Mouse (Mus musculus) CH12F3 (cell line): Measurements from ENCODE around the gene Zfp629.

Experiments used
- in situ Hi-C: fragments of 300-500 bp; cut with MboI; formaldehyde crosslinking; loops from 2 replicates; pipeline ENCODE4 v1.14.3; 2020; ENCODE audit warnings: low sequenced_read_pairs

The Zfp629 gene

DNA sequence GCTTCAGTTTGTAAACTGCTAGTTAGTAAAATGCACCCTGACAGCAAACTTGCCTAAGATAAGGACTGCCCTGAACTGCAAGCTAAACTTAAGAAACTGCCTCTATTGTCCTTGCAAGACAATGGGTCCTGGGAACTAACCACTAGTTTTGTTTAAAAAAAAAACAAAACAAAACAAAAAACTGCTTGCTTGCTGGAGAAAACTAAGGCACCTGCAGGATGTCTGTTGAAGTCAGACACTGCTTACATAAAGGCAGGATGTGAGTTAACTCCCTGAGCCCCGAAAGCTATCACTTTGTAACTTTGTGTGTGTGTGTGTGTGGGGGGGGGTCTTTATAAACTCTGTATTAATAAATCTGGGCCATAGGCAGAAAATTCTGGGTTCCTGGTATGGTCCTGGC is 1.3 kb upstream of the Zfp629 start:
- in situ Hi-C loops = no loop called here

DNA sequence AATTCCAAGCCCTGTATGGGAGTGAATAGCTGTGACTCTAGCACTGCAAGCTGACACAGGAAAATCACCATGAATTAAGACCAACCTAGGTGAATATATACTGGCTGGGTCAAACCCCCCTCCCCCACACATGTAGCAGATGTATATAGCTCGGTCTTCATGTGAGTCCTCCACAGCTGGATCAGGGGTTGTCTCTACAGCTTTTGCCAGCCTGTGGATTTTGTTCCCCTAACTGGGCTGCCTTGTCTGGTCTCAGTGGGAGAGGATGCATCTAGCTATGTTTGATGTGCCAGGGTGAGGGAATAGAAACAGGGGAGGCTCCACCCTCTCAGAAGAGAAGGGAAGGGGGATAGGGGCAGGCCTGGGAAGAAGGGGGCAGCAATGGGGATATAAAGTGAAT is 739 bp upstream of the Zfp629 start:
- in situ Hi-C loops = no loop called here

GRCm38 (mm10) chr7:127614511-127614890 is 1.1 kb downstream of the Zfp629 start:
- in situ Hi-C loops = no loop called here

DNA sequence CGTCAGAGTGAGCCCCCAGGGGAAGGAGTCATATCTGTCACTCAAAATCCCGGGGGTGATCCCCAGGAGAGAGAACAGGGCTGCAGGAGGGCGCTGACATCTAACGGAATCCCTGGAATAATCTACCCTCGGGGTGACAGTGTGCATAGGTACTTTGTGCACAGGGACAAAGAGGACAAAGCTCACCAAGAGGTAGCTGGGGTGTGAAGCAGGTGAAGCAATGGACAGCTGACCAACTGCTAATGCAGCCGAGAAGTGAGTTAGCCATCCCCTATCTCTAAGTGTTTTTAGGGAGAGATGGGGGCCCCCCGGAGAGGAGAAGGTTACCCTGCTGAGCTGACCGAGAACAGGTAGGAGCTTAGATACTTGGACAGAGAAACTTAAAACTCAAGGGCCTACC is 1.5 kb downstream of the Zfp629 start:
- in situ Hi-C loops = no loop called here

DNA sequence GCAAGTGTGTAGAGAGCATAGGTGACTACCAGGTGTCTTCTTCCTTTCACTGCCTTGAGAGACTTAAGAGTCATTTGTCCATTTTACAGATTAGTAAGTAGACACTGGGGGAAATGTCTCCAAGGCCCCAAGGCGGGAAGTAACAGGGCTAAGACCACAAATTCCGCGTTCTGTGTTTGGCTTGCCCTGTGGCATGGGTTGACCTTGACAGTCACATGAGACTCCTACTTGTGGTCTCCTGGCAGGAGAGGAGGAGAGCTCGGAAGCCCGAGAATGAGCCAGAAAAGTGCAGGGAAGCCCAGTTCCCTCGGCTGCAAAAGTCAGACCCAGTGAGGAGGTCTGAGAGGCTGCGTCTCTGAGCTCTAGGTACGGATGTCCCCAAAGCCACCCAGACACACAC is 2.1 kb downstream of the Zfp629 start:
- in situ Hi-C loops = no loop called here

- in situ Hi-C loops = no loop called here
Observed at GRCm38 (mm10) chr7:127611561-127611960, 4.0 kb downstream of the Zfp629 start.

DNA sequence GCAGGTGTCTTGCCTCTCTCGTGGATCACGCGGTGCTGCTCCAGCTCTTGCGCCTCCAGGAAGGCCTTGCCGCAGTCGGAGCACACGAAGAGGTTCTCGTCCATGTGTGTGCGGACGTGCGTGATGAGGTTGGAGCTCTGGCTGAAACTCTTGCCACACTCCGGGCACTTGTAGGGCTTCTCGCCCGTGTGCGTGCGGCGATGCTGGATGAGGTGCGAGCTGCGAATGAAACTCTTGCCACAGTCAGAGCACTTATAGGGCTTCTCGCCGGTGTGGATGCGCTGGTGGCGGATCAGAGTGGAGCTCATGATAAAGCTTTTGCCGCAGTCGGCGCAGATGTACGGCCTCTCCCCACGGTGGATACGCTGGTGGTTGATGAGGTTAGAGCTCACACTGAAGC is 4.6 kb downstream of the Zfp629 start:
- in situ Hi-C loops = no loop called here

DNA sequence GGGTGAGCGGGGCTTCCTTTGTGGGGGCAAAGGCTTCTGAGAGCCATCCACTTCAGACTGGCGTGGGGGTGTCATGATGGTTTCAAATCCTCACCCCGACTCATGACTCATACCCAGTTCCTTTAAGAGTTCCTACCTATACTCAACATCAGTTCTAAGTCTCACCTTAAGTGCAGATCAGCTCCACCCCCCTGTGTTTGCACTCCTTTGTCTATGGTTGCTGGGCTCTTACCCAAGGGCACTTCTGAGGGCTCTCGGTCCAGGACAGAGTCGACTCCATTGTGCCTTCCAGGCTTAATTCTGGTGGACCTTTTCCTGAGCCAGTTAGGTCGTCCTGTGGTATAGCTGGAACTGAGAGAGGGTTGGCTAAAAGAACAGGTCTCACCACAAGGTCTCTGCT is 8.4 kb downstream of the Zfp629 start:
- in situ Hi-C loops = no loop called here

GRCm38 (mm10) chr7:127604256-127604655 is 11.3 kb downstream of the Zfp629 start:
- in situ Hi-C loops = no loop called here

DNA sequence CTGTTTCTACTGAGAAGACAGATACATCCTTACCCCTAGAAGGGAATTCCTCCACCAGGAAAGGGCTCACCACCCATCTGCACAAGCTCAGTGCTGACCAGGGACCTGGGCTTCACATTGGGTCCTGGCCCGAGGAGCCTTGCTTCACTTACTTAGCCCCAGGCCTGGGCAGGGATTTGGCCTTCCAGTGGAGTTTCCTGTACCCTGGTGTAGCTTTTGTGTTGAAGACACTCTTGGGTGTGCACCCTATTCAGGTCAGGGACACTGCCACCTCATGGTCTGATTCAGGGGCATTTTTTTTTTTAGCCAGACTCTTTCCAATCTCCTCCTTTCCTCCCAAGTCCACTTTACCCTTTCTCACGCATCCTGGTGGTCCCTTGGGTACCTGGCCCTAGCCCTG is 12.7 kb downstream of the Zfp629 start:
- in situ Hi-C loops = no loop called here

DNA sequence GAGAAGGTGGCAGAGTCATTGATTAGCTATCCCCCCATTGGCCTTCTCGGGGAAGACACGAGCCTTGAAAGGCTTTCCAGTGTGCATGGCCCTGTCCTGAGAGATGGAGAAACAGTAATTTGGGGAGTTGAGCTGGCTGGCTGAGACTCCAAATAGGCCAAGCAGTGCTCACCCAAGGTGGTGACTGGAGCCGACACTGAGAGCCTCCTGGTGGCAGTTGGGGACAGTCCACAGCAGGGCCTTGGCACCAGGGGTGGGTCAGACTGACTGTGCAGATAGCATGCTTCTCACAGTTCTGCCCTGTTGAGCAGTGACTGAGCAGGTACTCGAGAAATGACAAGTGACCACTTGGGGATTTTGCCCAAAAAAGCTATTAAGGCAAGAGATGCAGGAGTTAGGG is 13.9 kb downstream of the Zfp629 start:
- in situ Hi-C loops = no loop called here

GRCm38 (mm10) chr7:127600612-127601011 is 15.0 kb downstream of the Zfp629 start:
- in situ Hi-C loops = no loop called here

GRCm38 (mm10) chr7:127596747-127597146 is 18.9 kb downstream of the Zfp629 start:
- in situ Hi-C loops = no loop called here

DNA sequence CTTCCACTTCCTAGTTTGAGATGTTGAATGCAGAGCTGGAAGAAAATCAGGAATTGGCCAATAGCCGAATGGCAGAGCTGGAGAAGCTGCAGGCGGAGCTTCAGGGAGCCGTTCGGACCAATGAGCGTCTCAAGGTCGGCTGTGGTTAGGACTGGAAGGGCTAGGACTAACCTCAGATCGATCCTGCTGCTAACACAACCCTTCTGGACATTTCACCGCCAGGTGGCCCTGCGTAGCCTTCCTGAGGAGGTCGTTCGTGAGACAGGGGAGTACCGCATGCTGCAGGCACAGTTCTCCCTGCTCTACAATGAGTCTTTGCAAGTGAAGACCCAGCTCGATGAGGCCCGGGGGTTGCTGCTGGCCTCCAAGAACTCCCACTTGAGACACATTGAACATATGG is 23.0 kb downstream of the Zfp629 start:
- in situ Hi-C loops = no loop called here

DNA sequence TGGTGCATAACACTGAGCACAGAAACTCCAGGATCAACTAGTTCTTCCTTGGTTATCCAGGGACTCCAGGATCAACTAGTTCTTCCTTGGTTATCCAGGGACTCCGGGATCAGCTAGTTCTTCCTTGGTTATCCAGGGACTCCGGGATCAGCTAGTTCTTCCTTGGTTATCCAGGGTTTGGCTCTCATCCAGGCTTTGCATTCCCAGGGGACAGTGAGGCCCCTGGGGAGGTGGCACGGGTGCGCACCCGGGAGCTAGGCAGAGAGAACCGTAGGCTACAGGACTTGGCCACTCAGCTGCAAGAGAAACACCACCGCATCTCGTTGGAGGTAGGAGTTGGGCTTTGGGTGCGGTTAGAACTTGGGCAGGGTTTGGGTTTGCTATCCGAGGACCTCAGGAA is 24.5 kb downstream of the Zfp629 start:
- in situ Hi-C loops = no loop called here

DNA sequence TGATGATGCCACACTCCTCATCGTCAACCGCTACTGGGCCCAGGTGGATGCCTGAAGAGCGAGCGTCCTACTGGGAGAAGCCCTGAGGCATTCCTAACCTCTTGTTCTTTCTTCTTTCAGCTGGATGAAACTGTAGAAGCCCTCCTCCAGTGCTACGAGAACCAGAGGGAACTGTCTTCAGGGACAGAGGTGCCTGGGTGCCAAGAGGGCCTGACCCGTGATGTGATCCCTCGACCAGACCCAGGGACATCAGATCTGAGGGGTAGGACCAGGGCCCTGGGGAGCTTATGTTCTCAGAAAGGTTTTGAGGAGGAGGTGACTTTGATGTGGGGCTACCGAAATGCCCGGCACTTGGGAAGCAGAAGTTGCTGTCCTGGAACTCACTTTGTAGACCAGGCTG is 26.0 kb downstream of the Zfp629 start:
- in situ Hi-C loops = no loop called here

DNA sequence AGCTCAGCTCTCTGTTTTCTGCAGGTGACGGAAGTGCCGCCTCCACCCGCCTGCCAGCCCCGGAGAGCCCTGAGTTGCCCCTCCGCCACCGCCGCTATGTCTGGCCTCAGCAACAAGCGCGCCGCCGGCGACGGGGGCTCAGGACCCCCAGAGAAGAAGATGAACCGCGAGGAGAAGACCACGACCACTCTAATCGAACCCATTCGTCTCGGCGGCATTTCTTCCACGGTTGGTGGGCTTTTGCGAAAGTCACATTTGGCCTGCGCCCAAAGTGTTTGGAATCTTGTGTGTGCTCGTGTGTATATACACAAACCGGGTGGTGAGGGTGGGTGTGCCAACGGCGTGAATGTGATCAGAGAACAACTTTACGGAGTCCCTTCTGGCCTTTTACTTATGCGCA is 26.7 kb downstream of the Zfp629 start:
- in situ Hi-C loops = no loop called here

DNA sequence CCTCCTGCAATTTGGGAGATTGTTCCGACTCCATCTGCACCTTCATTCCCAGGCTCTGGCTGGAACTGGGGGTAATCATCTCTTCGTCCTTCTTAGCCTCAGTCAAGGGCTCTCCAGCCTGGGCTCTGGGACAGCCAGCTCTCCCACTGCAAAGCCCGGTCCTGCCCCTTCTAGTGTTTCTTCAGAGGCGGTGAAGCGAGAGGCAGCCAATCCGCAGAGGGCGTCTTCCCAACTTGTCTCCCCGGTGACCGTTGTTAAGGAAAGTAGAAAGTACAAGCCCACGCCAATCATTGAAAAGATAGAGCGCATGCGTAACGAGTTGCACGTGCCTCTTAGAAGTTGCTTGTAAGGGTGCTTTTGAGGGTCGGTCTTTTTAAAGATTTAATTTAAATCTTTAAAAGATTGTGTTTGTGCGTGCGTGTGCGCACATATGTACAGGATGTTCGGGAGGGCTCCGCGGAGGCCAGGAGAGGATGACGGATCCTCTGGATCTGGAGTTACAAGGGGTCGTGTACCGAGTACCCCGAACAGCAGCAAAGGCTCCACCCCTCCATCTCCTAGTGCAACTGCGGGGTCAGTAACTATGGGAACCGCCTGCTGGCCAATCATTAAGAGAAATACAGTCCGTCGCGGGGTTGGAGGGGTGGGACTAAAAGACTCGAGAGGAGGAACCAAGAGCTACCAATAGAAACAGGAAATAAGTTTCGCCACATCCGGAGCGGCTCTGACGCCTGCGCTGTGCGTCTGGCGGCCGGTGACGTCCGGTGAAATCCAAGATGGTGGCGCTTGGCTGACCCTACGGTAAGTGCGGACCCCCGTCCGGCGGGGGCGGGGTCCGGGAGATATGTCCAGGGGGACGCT is 27.4 kb downstream of the Zfp629 start, which contains the start of the genes Ccdc189 and Rnf40:
Gene Ccdc189, minus strand, starts transcription at position 585 of the 861 bp plus-strand sequence.
Gene Rnf40, plus strand, starts transcription at position 757 of the 861 bp plus-strand sequence.
- in situ Hi-C loops = no loop called here

DNA sequence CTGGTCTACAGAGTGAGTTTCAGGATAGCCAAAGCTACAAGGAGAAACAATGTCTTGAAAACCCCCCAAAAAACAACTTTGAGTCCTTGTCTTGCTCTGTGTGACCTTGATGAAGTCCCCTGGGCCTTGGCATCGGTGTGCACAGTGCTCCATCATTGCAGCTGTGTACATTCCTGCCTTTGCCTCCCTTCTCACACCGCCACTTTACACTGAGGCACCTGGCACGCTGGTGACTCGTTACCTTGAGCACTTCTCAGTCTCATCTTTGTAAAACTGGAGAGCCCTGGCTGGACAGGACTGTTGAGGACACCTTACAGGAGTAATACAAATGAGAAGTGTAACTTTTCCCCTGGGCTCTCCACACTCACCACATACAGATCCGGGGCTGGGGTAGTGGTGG is 28.4 kb downstream of the Zfp629 start:
- in situ Hi-C loops = no loop called here

- in situ Hi-C loops = no loop called here
Observed at GRCm38 (mm10) chr7:127586149-127586548, 29.4 kb downstream of the Zfp629 start.

DNA sequence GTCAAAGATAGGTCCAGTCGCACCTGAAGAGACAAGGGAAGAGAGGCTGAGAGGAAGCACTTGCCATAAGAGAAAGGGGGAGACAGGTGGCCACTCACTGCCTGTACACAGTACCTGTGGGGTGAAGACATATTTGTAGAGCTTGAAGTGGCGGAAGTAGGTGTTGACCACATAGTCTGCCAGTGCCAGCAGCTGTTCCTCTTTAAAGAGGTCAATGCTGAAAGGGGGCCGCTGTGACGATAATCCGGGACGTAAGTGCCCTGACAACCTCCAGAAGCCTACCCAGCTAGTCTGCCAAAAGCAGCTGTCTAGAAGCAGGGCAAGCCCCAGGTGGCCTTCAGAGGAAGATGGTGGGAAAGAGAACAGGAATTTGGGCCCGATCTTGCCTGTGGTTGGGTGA is 30.6 kb downstream of the Zfp629 start:
- in situ Hi-C loops = no loop called here

- in situ Hi-C loops = no loop called here
Observed at GRCm38 (mm10) chr7:127583260-127583659, 32.3 kb downstream of the Zfp629 start.

DNA sequence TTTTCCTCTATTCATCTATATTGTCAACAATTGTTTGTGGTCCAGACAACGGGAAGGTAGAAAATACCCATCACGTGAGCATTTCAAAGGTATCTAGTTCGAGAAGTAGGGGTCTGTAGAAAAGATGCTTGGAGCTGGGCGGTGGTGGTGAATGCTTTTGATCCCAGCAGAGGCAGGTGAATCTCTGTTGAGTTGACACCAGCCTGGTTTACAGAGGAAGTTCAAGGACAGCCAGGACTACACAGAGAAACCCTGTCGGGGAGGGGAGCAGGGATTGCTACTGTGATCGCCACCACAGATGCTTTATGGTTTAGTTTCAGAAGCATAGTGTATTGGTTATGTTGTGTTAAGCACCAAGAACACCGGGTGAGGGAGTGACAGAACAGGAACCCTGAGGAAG is 41.5 kb downstream of the Zfp629 start:
- in situ Hi-C loops = no loop called here
